Mouse (Mus musculus): Measurements from ENCODE around the gene Tent5a. TPM values are rescaled to one million over a fixed set of nuclear protein-coding genes. Genes with fewer than 3 reads are reported as not detected.

The Tent5a gene
- 1 to 10 TPM; 3.5 to 5.3 TPM for total RNA-seq (2021)
- long read RNA-seq, full-length matches to known transcripts = 3 of 5 reads
- long read RNA-seq, partial matches to known transcripts = 1 of 5 reads
- long read RNA-seq, other reads (novel, unspliced or antisense) = 1 of 5 reads

GRCm38 (mm10) chr9:85327242-85328211, at the start of gene Tent5a:
Gene Tent5a, minus strand, starts transcription at chr9:85327348.
- DNase-seq (ENCODE audit: low spot score in 2 of 2) = peak; percentile 11 to 36

- no peak for DNase-seq (ENCODE audit: low spot score in 2 of 2)
Measured at GRCm38 (mm10) chr9:85376643-85377307, 49.6 kb upstream of the Tent5a start.

GRCm38 (mm10) chr9:85375152-85375551, 48.0 kb upstream of the Tent5a start:
- DNase-seq (ENCODE audit: low spot score in 2 of 2) = no peak

- DNase-seq (ENCODE audit: low spot score in 2 of 2) = no peak
Measured at GRCm38 (mm10) chr9:85372034-85372433, 44.9 kb upstream of the Tent5a start.

- no peak for DNase-seq (ENCODE audit: low spot score in 2 of 2)
Measured at GRCm38 (mm10) chr9:85369512-85369911, 42.4 kb upstream of the Tent5a start.

- no peak for DNase-seq (ENCODE audit: low spot score in 2 of 2)
Measured at GRCm38 (mm10) chr9:85357154-85357860, 30.2 kb upstream of the Tent5a start.

GRCm38 (mm10) chr9:85355559-85355958, 28.4 kb upstream of the Tent5a start:
- DNase-seq (ENCODE audit: low spot score in 2 of 2) = no peak

GRCm38 (mm10) chr9:85347823-85348523, 20.8 kb upstream of the Tent5a start:
- no peak for DNase-seq (ENCODE audit: low spot score in 2 of 2)

GRCm38 (mm10) chr9:85342892-85343785, 16.0 kb upstream of the Tent5a start:
- no peak for DNase-seq (ENCODE audit: low spot score in 2 of 2)

GRCm38 (mm10) chr9:85340303-85340702, 13.2 kb upstream of the Tent5a start:
- no peak for DNase-seq (ENCODE audit: low spot score in 2 of 2)

- DNase-seq (ENCODE audit: low spot score in 2 of 2) = no peak
Measured at GRCm38 (mm10) chr9:85336046-85336445, 8.9 kb upstream of the Tent5a start.

- no peak for DNase-seq (ENCODE audit: low spot score in 2 of 2)
Measured at GRCm38 (mm10) chr9:85331521-85331920, 4.4 kb upstream of the Tent5a start.

GRCm38 (mm10) chr9:85328259-85328658, 1.1 kb upstream of the Tent5a start:
- peak; percentile 40 to 88 for DNase-seq (ENCODE audit: low spot score in 2 of 2)

- peak in 1 of 2 experiments; percentile 2 for DNase-seq (ENCODE audit: low spot score in 2 of 2)
Measured at GRCm38 (mm10) chr9:85326292-85327241, 581 bp downstream of the Tent5a start.

- DNase-seq (ENCODE audit: low spot score in 2 of 2) = no peak
Measured at GRCm38 (mm10) chr9:85325201-85325868, 1.8 kb downstream of the Tent5a start.

GRCm38 (mm10) chr9:85324158-85324875, 2.8 kb downstream of the Tent5a start:
- no peak for DNase-seq (ENCODE audit: low spot score in 2 of 2)

Data from layer of hippocampus, adult 18-20 months (tissue).